Mouse (Mus musculus) brain, embryonic 14.5 days (tissue): ENCODE results near the gene Olfr1136.

Experiments
- CTCF ChIP-seq: fragments of 200-500 bp; IDR thresholded peaks from 2 replicates; pipeline ENCODE4 v1.5.1; 2012; ENCODE audit warnings: inconsistent platforms, mild to moderate bottlenecking, moderate library complexity, borderline replicate concordance; ENCODE audit not compliant: insufficient read depth, insufficient read length; ENCODE audit errors: extremely low read depth
- POLR2A ChIP-seq: fragments of 200-500 bp; IDR thresholded peaks from 2 replicates; pipeline ENCODE4 v1.6.1; 2012; ENCODE audit warnings: mild to moderate bottlenecking, inconsistent platforms, borderline replicate concordance; ENCODE audit not compliant: poor library complexity, insufficient read depth, insufficient read length, severe bottlenecking; ENCODE audit errors: extremely low read depth

DNA sequence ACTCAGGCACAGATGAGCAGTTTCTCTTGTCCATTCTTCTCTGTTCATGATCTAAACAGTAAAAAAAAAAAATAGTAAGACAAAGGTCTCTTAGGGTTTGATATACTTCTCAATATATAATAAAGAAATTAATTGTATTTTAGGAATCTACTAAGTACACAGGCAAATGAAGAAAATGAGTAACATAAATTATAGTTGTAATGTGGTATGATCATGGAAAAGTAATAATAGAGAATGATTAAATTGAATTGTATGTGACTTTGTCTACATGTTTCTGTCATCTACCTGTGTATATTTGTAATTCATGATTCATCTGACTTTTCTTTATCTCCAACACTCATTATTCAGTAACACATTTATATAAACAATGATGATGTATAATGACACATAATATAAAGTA lies at the start of gene Olfr1136:
- no peak for TF ChIP-seq POLR2A
- TF ChIP-seq CTCF, result no peak
